10 mouse cellular contexts compared by ENCODE assay signal in the genomic region with DNA sequence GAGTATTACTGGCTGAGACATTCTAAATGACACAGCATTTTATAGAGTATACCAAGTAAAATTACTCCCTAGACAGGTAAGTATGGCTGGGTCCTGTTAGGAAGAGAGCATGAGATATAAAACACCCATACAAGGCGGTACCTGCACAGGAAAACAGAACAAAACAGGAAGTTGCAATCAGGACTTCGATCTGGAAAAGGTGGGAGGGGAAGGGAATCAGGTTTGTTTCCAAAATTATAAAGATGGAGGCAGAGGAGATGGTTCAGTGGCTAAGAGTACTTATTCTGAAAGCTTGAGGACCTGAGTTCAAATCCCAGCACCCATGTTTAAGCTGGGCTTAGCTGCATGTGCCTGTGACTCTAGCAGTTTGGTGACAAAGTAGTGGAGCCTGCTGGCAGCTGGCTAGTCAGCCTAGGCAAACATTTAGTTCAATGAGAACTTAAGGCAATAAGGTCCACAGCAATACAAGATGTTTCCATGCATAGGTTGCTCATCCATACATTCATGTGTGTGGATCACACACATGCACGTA. TPM values are rescaled to one million over a fixed set of nuclear protein-coding genes. Genes with fewer than 3 reads are reported as not detected.
DNase-seq lines count a peak whose midpoint lies in the region; ATAC-seq lines count a peak whose summit lies in the region.
"Had no signal": no experiment of that assay in that cellular context is flagged by ENCODE, and none has a peak within 500 bp of the region (broad histone marks: within the 10 kb centered on the region; RNA-seq: fewer than 3 reads in every experiment).

No protein-coding gene starts in this region.

- WGBS in limb, embryonic 13.5 days = 71% methylated on average over 3 of the region's 3 CpGs
- WGBS in stomach, embryonic 15.5 days = 80% methylated on average over 3 of the region's 3 CpGs

- peaks cover 35% of the 10 kb centered on the region for H3K36me3 ChIP-seq in megakaryocyte, embryonic 14.5 days (replicated peaks; ENCODE audit: low read length)
- H3K36me3 ChIP-seq in limb, embryonic 13.5 days = peaks cover 36% of the 10 kb centered on the region
- H3K36me3 ChIP-seq in stomach, embryonic 15.5 days = peaks cover 28% of the 10 kb centered on the region

- H3K4me3 ChIP-seq in megakaryocyte, embryonic 14.5 days (replicated peaks) = peak overlapping the region; percentile 57
- peak overlapping the region; percentile 82 for H3K4me3 ChIP-seq in limb, embryonic 13.5 days
- peak overlapping the region; percentile 85; the same call in 1 of the 2 replicates for H3K4me3 ChIP-seq in stomach, embryonic 15.5 days (replicated peaks)

- DNase-seq in adrenal gland, adult 2 months = peak; percentile 14
- no peak for DNase-seq in adrenal gland, postnatal 10 days
- DNase-seq in lung, postnatal 36 days = no peak
- DNase-seq: heart, adult 2 months; retina, postnatal 1 day had no signal

- H3K27me3 ChIP-seq in megakaryocyte, embryonic 14.5 days (replicated peaks) = no peaks in the 10 kb centered on the region
- no peaks in the 10 kb centered on the region for H3K27me3 ChIP-seq in limb, embryonic 13.5 days
- no peaks in the 10 kb centered on the region for H3K27me3 ChIP-seq in stomach, embryonic 15.5 days (replicated peaks)

- no peak for ATAC-seq in megakaryocyte, adult 5-6 weeks (ENCODE audit: poor library complexity, severe bottlenecking)
- no peak for ATAC-seq in limb, embryonic 13.5 days (ENCODE audit: low FRiP score, low read depth)
- no peak for ATAC-seq in stomach, embryonic 15.5 days (ENCODE audit: insufficient read depth, low FRiP score, low read depth)
- ATAC-seq in megakaryocyte progenitor cell, adult 5-6 weeks (replicated peaks; ENCODE audit: poor library complexity) = no peak

- H3K9me3 ChIP-seq in megakaryocyte, embryonic 14.5 days = no peaks in the 10 kb centered on the region
- H3K9me3 ChIP-seq in limb, embryonic 13.5 days = no peaks in the 10 kb centered on the region
- H3K9me3 ChIP-seq in stomach, embryonic 15.5 days = no peaks in the 10 kb centered on the region

- H3K9ac ChIP-seq in limb, embryonic 13.5 days = no peak overlapping the region; the same call in 1 of the 2 replicates
- no peak overlapping the region for H3K9ac ChIP-seq in stomach, embryonic 15.5 days

- H3K4me1 ChIP-seq in megakaryocyte, embryonic 14.5 days = peaks cover 59% of the 10 kb centered on the region
- peaks cover 23% of the 10 kb centered on the region for H3K4me1 ChIP-seq in limb, embryonic 13.5 days
- H3K4me1 ChIP-seq in stomach, embryonic 15.5 days = peaks cover 14% of the 10 kb centered on the region

- peak overlapping the region; percentile 69 for H3K4me2 ChIP-seq in limb, embryonic 13.5 days (replicated peaks)
- peak overlapping the region; percentile 52 for H3K4me2 ChIP-seq in stomach, embryonic 15.5 days

- no peak overlapping the region for H3K27ac ChIP-seq in limb, embryonic 13.5 days
- no peak overlapping the region for H3K27ac ChIP-seq in stomach, embryonic 15.5 days
- H3K27ac ChIP-seq: heart, adult 2 months had no signal

RNA-seq across cellular contexts. Expression of a gene that starts 1.8 kb away (rescaled TPM):
- total RNA-seq in adrenal gland, adult 2 months (2021) = 100 to 1,000 TPM; 339 to 391 TPM
- 610 and 630 TPM in 2 replicates for polyA plus RNA-seq in adrenal gland, adult 2 months (2012; rRNA removed)
- 100 to 1,000 TPM; 337 to 370 TPM for total RNA-seq in adrenal gland, postnatal 10 days (2021)
- polyA plus RNA-seq in megakaryocyte, embryonic 14.5 days (2012; ENCODE audit: insufficient read depth, low replicate concordance) = 289 and 879 TPM in 2 replicates
- 370 and 459 TPM in 2 replicates for total RNA-seq in megakaryocyte, adult 5-6 weeks (2015)
- 411 and 450 TPM in 2 replicates for total RNA-seq in megakaryocyte, adult 5-6 weeks (2017)
- 607 and 618 TPM in 2 replicates for polyA plus RNA-seq in limb, embryonic 13.5 days (2015; fragmentation: Nextera tagmentation; extraction: Ambion mirVana)
- 602 and 675 TPM in 2 replicates for polyA plus RNA-seq in stomach, embryonic 15.5 days (2015; fragmentation: Nextera tagmentation; extraction: Ambion mirVana)
- total RNA-seq in megakaryocyte progenitor cell, adult 5-6 weeks (2015) = 458 and 490 TPM in 2 replicates
- total RNA-seq in megakaryocyte progenitor cell, adult 5-6 weeks (2017) = 506 and 582 TPM in 2 replicates

RNA-seq across cellular contexts. Expression of a gene that starts 7.3 kb away (rescaled TPM):
- 10 to 100 TPM; 14.3 to 20.8 TPM for total RNA-seq in adrenal gland, adult 2 months (2021)
- 0.27 and 0.38 TPM in 2 replicates for polyA plus RNA-seq in adrenal gland, adult 2 months (2012; rRNA removed)
- total RNA-seq in adrenal gland, postnatal 10 days (2021) = 10 to 100 TPM; 14.5 to 30.3 TPM
- polyA plus RNA-seq in megakaryocyte, embryonic 14.5 days (2012; ENCODE audit: insufficient read depth, low replicate concordance) = 0.13 and 0.70 TPM in 2 replicates
- 0.85 and 6.1 TPM in 2 replicates for total RNA-seq in megakaryocyte, adult 5-6 weeks (2015)
- total RNA-seq in megakaryocyte, adult 5-6 weeks (2017) = 5.3 and 14.8 TPM in 2 replicates
- polyA plus RNA-seq in limb, embryonic 13.5 days (2015; fragmentation: Nextera tagmentation; extraction: Ambion mirVana) = 9.0 and 10.4 TPM in 2 replicates
- 7.5 and 11.6 TPM in 2 replicates for polyA plus RNA-seq in stomach, embryonic 15.5 days (2015; fragmentation: Nextera tagmentation; extraction: Ambion mirVana)
- total RNA-seq in megakaryocyte progenitor cell, adult 5-6 weeks (2015) = 2.9 and 5.3 TPM in 2 replicates
- 2.0 and 4.1 TPM in 2 replicates for total RNA-seq in megakaryocyte progenitor cell, adult 5-6 weeks (2017)

RNA-seq across cellular contexts. Expression of a gene that starts 34.3 kb away (rescaled TPM):
- 100 to 1,000 TPM; 580 to 729 TPM for total RNA-seq in adrenal gland, adult 2 months (2021)
- polyA plus RNA-seq in adrenal gland, adult 2 months (2012; rRNA removed) = 256 and 331 TPM in 2 replicates
- 100 to 1,000 TPM; 116 to 123 TPM for total RNA-seq in adrenal gland, postnatal 10 days (2021)
- polyA plus RNA-seq in megakaryocyte, embryonic 14.5 days (2012; ENCODE audit: insufficient read depth, low replicate concordance) = 21.7 and 34.2 TPM in 2 replicates
- total RNA-seq in megakaryocyte, adult 5-6 weeks (2015) = 52.7 and 58.3 TPM in 2 replicates
- total RNA-seq in megakaryocyte, adult 5-6 weeks (2017) = 1.8 and 6.0 TPM in 2 replicates
- polyA plus RNA-seq in limb, embryonic 13.5 days (2015; fragmentation: Nextera tagmentation; extraction: Ambion mirVana) = 33.5 and 34.6 TPM in 2 replicates
- 164 and 171 TPM in 2 replicates for polyA plus RNA-seq in stomach, embryonic 15.5 days (2015; fragmentation: Nextera tagmentation; extraction: Ambion mirVana)
- 29.9 and 42.3 TPM in 2 replicates for total RNA-seq in megakaryocyte progenitor cell, adult 5-6 weeks (2015)
- total RNA-seq in megakaryocyte progenitor cell, adult 5-6 weeks (2017) = 3.2 TPM in 2 replicates

Comparison
In these comparisons a context has a peak if more than half of its experiments do, and no peak if none do; other contexts are left out.
1. RNA of a gene that starts 34.3 kb away (total RNA-seq): 580 to 729 TPM in adrenal gland, adult 2 months; 116 to 123 TPM in adrenal gland, postnatal 10 days, 1.8 to 58.3 TPM in megakaryocyte, adult 5-6 weeks and 3.2 to 42.3 TPM in megakaryocyte progenitor cell, adult 5-6 weeks; every median in the first group is over 4 times any median in the second.
2. Peak in every context shown above with its lines, with median percentiles within 50 percentile points of each other: H3K4me3 ChIP-seq.